Mouse (Mus musculus): ENCODE measurements at regions not wholly inside any gene's neighbourhood (a gene's known extent, or its start where the extent isn't known, plus 50 kb on each side); places are given as distances from the start of the nearest gene placed in this dataset.

- DNase-seq (ENCODE audit: low spot score in 2 of 2), result peak; percentile 6 to 19
Observed at GRCm38 (mm10) chr12:48929035-48929434, 453.4 kb upstream of the Foxg1 start.

- DNase-seq (ENCODE audit: low spot score in 2 of 2), result no peak
Observed at GRCm38 (mm10) chr12:48946505-48946904, 436.0 kb upstream of the Foxg1 start.

GRCm38 (mm10) chr12:48959289-48960005 lies 423.0 kb upstream of the Foxg1 start:
- DNase-seq (ENCODE audit: low spot score in 2 of 2), result no peak

GRCm38 (mm10) chr12:48960056-48960455 lies 422.4 kb upstream of the Foxg1 start:
- DNase-seq (ENCODE audit: low spot score in 2 of 2), result no peak

GRCm38 (mm10) chr12:48963451-48963850 lies 419.0 kb upstream of the Foxg1 start:
- no peak for DNase-seq (ENCODE audit: low spot score in 2 of 2)
